In the genomic region with DNA sequence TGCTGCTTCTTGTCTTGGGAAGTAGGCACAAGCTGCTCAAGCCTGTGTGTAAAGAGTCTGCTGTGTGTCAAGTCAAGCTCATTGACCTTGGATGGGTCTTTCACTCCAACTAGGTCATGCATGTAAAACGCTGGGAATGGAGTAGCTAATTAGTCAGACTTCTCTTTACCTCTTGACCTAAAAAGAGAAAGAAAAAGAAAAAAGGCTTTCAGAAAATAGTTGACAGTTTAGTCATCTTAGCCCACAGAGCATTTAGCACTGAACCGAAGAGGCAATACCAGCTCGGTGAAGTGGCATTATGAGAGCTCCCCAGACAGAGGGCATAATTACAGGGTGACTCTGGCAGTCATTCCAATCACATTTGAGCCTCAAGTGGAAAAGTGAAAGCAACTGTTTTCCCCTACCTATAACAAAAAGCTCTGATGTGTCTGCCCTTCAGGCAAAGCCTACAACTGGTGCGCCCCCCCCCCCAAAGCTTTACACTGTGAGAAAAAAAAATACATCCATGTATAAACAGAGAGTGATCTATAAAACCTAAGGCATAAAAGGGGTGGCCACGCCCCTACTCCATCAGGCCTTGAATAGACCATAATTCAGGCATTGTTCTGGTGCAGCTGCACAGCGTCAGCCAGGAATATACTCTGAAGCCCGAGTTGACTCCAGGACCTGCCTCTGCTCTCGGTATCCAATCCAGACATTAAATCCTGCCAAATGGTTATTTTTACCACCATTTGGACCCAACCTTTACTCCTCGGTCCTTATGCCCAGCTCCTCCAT, we compare ENCODE assay signal across 11 mouse cellular contexts. TPM values are rescaled to one million over a fixed set of nuclear protein-coding genes. Genes with fewer than 3 reads are reported as not detected.
A peak's percentile ranks its signal among the peaks of the same experiment; 100 is the strongest.
DNase-seq lines count a peak whose midpoint lies in the region; ATAC-seq and TF ChIP-seq lines count a peak whose summit lies in the region.
"Had no signal": no experiment of that assay in that cellular context is flagged by ENCODE, and none has a peak within 500 bp of the region (broad histone marks: within the 10 kb centered on the region; RNA-seq: fewer than 3 reads in every experiment).

No protein-coding gene starts in this region.

- TF ChIP-seq CTCF in cerebellum, adult 2 months (IDR thresholded peaks at IDR 0.05; ENCODE audit: borderline replicate concordance, insufficient read depth, low read depth, low read length): no peak
- TF ChIP-seq CTCF in stomach, postnatal 0 days (IDR thresholded peaks at IDR 0.05; ENCODE audit: low read depth): no peak

- H3K4me1 ChIP-seq in cerebellum, adult 2 months (ENCODE audit: control insufficient read depth, insufficient read depth, low read length): no peaks in the 10 kb centered on the region
- H3K4me1 ChIP-seq in hindbrain, embryonic 15.5 days (replicated peaks): peaks cover 33% of the 10 kb centered on the region
- no peaks in the 10 kb centered on the region; the same call in none of the 2 replicates for H3K4me1 ChIP-seq in stomach, postnatal 0 days (replicated peaks; ENCODE audit: control insufficient read depth, insufficient read depth)

- no peak for DNase-seq in cerebellum, adult 2 months
- DNase-seq in cerebellum, adult 11 months: no peak
- peak; percentile 37 for DNase-seq in right cerebral cortex, adult 18-20 months
- DNase-seq in right cerebral cortex, postnatal 25 days: no peak
- DNase-seq in stomach, postnatal 0 days (ENCODE audit: low spot score): no peak
- DNase-seq in spleen, postnatal 4 days (ENCODE audit: low spot score in 2 of 2): no peak
- no peak for DNase-seq in adrenal gland, adult 8-10 months

- H3K9ac ChIP-seq in hindbrain, embryonic 15.5 days: no peak overlapping the region
- no peak overlapping the region for H3K9ac ChIP-seq in stomach, postnatal 0 days (ENCODE audit: low read length)
- H3K9ac ChIP-seq: heart, embryonic 12.5 days; limb, embryonic 13.5 days had no signal

- H3K27ac ChIP-seq in cerebellum, adult 2 months (ENCODE audit: insufficient read depth, low read length): peak overlapping the region; percentile 64; the same call in 1 of the 2 replicates
- H3K27ac ChIP-seq in hindbrain, embryonic 15.5 days (replicated peaks): no peak overlapping the region; the same call in 1 of the 2 replicates
- H3K27ac ChIP-seq in stomach, postnatal 0 days (replicated peaks): 0 out of 2 replicates have a peak overlapping the region, but pooled peaks have one; percentile 18
- H3K27ac ChIP-seq: limb, embryonic 13.5 days; macrophage had no signal

- no peaks in the 10 kb centered on the region for H3K36me3 ChIP-seq in hindbrain, embryonic 15.5 days
- no peaks in the 10 kb centered on the region for H3K36me3 ChIP-seq in stomach, postnatal 0 days (ENCODE audit: control insufficient read depth, insufficient read depth, low read length)
- H3K36me3 ChIP-seq: heart, embryonic 12.5 days; limb, embryonic 13.5 days had no signal

- H3K27me3 ChIP-seq in cerebellum, adult 2 months (ENCODE audit: control insufficient read depth, insufficient read depth, low read length): no peaks in the 10 kb centered on the region
- no peaks in the 10 kb centered on the region for H3K27me3 ChIP-seq in hindbrain, embryonic 15.5 days
- H3K27me3 ChIP-seq in stomach, postnatal 0 days (ENCODE audit: control insufficient read depth, insufficient read depth, low read length): no peaks in the 10 kb centered on the region
- H3K27me3 ChIP-seq: heart, embryonic 12.5 days; limb, embryonic 13.5 days had no signal

- ATAC-seq in hindbrain, embryonic 15.5 days (ENCODE audit: low FRiP score, low read depth): no peak
- no peak for ATAC-seq in stomach, postnatal 0 days (ENCODE audit: low FRiP score, low TSS enrichment)

- TF ChIP-seq POLR2A in cerebellum, adult 2 months (IDR thresholded peaks at IDR 0.05; ENCODE audit: borderline replicate concordance, insufficient read depth, low read length): no peak

- H3K4me3 ChIP-seq in cerebellum, adult 2 months (replicated peaks; ENCODE audit: insufficient read depth, low read depth, low read length): no peak overlapping the region
- no peak overlapping the region for H3K4me3 ChIP-seq in hindbrain, embryonic 15.5 days
- no peak overlapping the region for H3K4me3 ChIP-seq in stomach, postnatal 0 days (ENCODE audit: low read depth, low read length)
- H3K4me3 ChIP-seq: heart, embryonic 12.5 days; limb, embryonic 13.5 days had no signal

- no peaks in the 10 kb centered on the region for H3K9me3 ChIP-seq in hindbrain, embryonic 15.5 days
- H3K9me3 ChIP-seq in stomach, postnatal 0 days (ENCODE audit: control insufficient read depth, low read length): no peaks in the 10 kb centered on the region
- H3K9me3 ChIP-seq: heart, embryonic 12.5 days; limb, embryonic 13.5 days had no signal

- TF ChIP-seq EP300 in stomach, postnatal 0 days (optimal IDR thresholded peaks at IDR 0.05): no peak

- 0 out of 2 replicates have a peak overlapping the region, but pooled peaks have one; percentile 5 for H3K4me2 ChIP-seq in hindbrain, embryonic 15.5 days
- no peak overlapping the region for H3K4me2 ChIP-seq in stomach, postnatal 0 days (replicated peaks; ENCODE audit: low read depth)
- H3K4me2 ChIP-seq: heart, embryonic 12.5 days; limb, embryonic 13.5 days had no signal

- 54% methylated on average over 9 of the region's 9 CpGs for WGBS in cerebellum, adult 2 months
- WGBS in hindbrain, embryonic 15.5 days: 22% methylated on average over 9 of the region's 9 CpGs
- 38% methylated on average over 9 of the region's 9 CpGs for WGBS in stomach, postnatal 0 days

RNA-seq across cellular contexts. Expression of gene Fgd3, which starts 3.5 kb away (rescaled TPM):
- polyA plus RNA-seq in cerebellum, adult 2 months (2012; rRNA removed): 13.7 and 13.8 TPM in 2 replicates
- polyA plus RNA-seq in hindbrain, embryonic 15.5 days (2015; fragmentation: Nextera tagmentation; extraction: Ambion mirVana): 1.6 and 1.9 TPM in 2 replicates
- 0.23 and 0.25 TPM in 2 replicates for polyA plus RNA-seq in stomach, postnatal 0 days (2015; fragmentation: Nextera tagmentation; extraction: Ambion mirVana)
- 1 to 10 TPM; 4.5 to 4.7 (median 4.6) TPM for total RNA-seq in adrenal gland, adult 8-10 months (2022)

RNA-seq across cellular contexts. Expression of gene Bicd2, which starts 24.8 kb away (rescaled TPM):
- 50.6 and 50.7 TPM in 2 replicates for polyA plus RNA-seq in cerebellum, adult 2 months (2012; rRNA removed)
- polyA plus RNA-seq in hindbrain, embryonic 15.5 days (2015; fragmentation: Nextera tagmentation; extraction: Ambion mirVana): 28.7 and 28.9 TPM in 2 replicates
- polyA plus RNA-seq in stomach, postnatal 0 days (2015; fragmentation: Nextera tagmentation; extraction: Ambion mirVana): 19.6 TPM in 2 replicates
- total RNA-seq in adrenal gland, adult 8-10 months (2022): 10 to 100 TPM; 37.2 to 48.4 (median 40.9) TPM
